Mouse (Mus musculus) monocyte, adult 5-6 weeks (primary cell): ENCODE measurements around the gene Olfr994. TPM values are rescaled to one million over a fixed set of nuclear protein-coding genes. Genes with fewer than 3 reads are reported as not detected.

ENCODE experiments used
- ATAC-seq: fragments of 153-309, 156-312 bp; replicated peaks from 2 replicates; pipeline ENCODE4 v1.8.0; 2017; ENCODE audit warnings: mild to moderate bottlenecking; ENCODE audit not compliant: low TSS enrichment, insufficient number of reproducible peaks, severe bottlenecking, poor library complexity, low FRiP score
- total RNA-seq: library from RNA; stranded (forward); fragments of 200-1000, 200-491, 200-594 nt; gene quantifications from 3 replicates; pipeline ENCODE4 v1.2.3, GENCODE M21; 2017

Olfr994 gene
- not detected in 3 replicates for total RNA-seq

DNA sequence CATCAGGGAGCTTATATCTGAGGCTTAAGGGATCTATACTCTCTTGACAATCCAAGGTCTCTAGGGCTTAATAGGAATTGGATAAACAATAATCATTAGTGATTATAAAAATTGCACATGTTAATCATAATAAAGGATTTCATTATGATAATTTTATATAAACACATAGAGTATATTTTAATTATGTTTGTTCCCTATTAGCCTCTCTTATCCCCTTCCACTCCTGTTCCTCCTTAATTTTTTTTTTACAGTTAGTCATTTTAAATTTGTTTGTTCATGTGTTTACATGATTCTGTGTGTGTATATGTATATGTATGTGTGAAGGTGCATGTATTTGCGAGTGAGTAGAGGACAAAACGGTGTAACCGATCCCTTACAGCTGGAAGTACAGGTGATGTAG lies at the start of gene Olfr994:
TSS of gene Olfr994 (minus strand) at position 101 of the 400 bp plus-strand sequence.
- no peak for ATAC-seq

GRCm38 (mm10) chr2:85466801-85467325 lies 30.6 kb upstream of the Olfr994 start:
- no peak for ATAC-seq

DNA sequence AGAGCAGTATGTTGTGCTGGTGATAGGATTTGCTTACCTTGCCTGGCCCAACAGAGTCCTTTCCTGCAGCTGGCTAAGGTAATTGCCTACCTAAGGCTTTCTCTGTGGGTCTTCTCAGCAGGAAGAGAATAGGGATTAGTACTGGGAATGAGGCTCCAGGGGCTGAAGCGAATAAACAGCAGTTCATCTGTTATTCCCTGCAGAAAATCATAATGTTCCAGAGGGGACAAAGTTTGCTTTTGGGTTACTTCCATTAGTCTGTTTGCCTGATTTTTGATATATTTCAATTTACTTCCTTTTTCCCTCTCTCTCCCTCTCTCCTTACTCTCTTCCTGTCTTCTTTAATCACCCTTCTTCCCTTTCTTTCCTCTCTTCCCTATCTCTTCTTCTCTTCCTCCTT lies 7.3 kb upstream of the Olfr994 start, which contains the start of gene Olfr995:
TSS of gene Olfr995 (minus strand) at position 101 of the 400 bp plus-strand sequence.
- ATAC-seq, result no peak

GRCm38 (mm10) chr2:85442546-85442945 lies 6.3 kb upstream of the Olfr994 start:
- no peak for ATAC-seq

- ATAC-seq, result no peak
Measured at GRCm38 (mm10) chr2:85425893-85426292, 10.4 kb downstream of the Olfr994 start.

DNA sequence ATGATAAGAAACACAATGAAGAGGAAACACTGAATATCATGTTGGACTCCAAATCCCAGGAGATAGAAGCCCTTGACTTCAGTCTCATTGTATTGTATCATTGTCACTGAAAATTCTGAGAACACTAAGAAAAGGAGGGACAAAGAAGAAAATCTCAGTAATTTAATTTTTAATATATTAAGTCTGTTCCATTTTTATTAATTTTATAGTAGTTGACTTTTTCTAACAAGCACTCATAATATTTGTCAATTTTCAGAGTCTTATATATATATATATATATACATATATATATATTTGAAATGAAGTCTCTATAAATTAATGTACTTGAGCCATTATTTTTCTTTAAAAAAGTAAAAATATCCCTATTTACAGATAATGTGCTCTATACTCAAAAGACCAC lies 21.5 kb downstream of the Olfr994 start, which contains the start of gene Olfr993:
TSS of gene Olfr993 (minus strand) at position 101 of the 400 bp plus-strand sequence.
- no peak for ATAC-seq

DNA sequence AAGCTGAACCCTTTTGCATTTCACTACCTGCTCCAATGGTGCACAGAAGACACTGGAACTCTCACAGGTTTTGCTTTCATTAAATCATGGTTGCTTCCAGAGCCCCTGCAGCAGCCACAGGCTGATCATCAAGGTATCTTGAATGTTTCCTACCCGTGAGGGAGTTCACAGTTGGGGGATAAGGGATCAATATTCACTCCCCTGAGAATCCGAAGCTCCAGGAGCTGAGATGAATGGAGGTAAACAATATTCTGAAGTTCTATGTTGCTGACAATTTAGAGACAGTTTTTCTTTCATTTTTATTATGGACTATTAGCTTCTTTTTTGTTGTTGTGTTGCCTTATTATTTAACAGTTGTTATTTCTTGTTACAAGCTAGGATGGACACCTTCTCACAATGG lies 26.9 kb downstream of the Olfr994 start, which contains the start of gene Olfr992:
TSS of gene Olfr992 (minus strand) at position 101 of the 400 bp plus-strand sequence.
- ATAC-seq, result no peak

Other genes with a start within 250 kb of the Olfr994 start
- 0.10 TPM in 1 of 3 replicates, not detected in the others for gene Lrrc55, start 239.3 kb downstream of the Olfr994 start, total RNA-seq
- gene Olfr987, start 97.1 kb downstream of the Olfr994 start, total RNA-seq, result not detected in 3 replicates
- gene Olfr988, start 73.2 kb downstream of the Olfr994 start, total RNA-seq, result not detected in 3 replicates
- not detected in 3 replicates for gene Olfr992, start 27.0 kb downstream of the Olfr994 start, total RNA-seq
- not detected in 3 replicates for gene Olfr993, start 21.6 kb downstream of the Olfr994 start, total RNA-seq
- not detected in 3 replicates for gene Olfr995, start 7.2 kb upstream of the Olfr994 start, total RNA-seq
- not detected in 3 replicates for gene 4833423E24Rik, start 82.6 kb upstream of the Olfr994 start, total RNA-seq
- gene Olfr996, start 142.8 kb upstream of the Olfr994 start, total RNA-seq, result not detected in 3 replicates
- not detected in 3 replicates for gene Olfr998, start 152.5 kb upstream of the Olfr994 start, total RNA-seq
- not detected in 3 replicates for gene Olfr1000, start 175.5 kb upstream of the Olfr994 start, total RNA-seq
- not detected in 3 replicates for gene Olfr1002, start 214.3 kb upstream of the Olfr994 start, total RNA-seq
- not detected in 3 replicates for gene Olfr154, start 228.0 kb upstream of the Olfr994 start, total RNA-seq
- not detected in 3 replicates for gene Olfr1006, start 242.3 kb upstream of the Olfr994 start, total RNA-seq